Mouse (Mus musculus) bone marrow macrophage, adult 2 months (primary cell): Measurements from ENCODE around the gene Rhoj.

Experiments used
- CTCF ChIP-seq: IDR thresholded peaks from 2 replicates; pipeline ENCODE4 v1.5.1; 2012; ENCODE audit warnings: low read depth, mild to moderate bottlenecking, low read length, moderate library complexity
- POLR2A ChIP-seq: IDR thresholded peaks from 2 replicates; pipeline ENCODE4 v1.6.1; 2012; ENCODE audit warnings: mild to moderate bottlenecking, low read depth, low read length, borderline replicate concordance

- TF ChIP-seq CTCF: no peak
- TF ChIP-seq POLR2A: no peak
Observed at GRCm38 (mm10) chr12:75329188-75329587, 21.1 kb downstream of the Rhoj start.
